Comparison of ENCODE assay signal across 20 mouse cellular contexts in the genomic region with DNA sequence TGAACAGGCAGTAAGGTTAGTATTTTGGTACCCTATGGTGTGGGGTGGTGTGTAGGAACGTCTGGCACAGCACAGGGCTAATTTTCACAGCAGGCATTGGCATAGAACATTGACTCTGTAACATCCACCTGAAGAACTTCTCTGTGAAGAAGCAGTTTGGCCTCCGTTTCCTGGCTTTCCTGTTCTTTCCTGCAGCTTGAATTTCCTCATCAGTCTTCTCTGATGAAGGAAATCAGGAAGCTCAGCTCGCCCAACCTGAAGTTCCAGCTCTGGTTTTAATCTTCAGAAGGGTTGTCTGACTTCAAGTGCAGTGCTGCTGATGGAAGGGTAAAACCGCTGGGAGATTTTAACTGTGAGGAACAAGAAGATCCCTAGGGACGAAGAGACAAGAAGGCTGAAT.
DNase-seq lines count a peak whose midpoint lies in the region; ATAC-seq lines count a peak whose summit lies in the region.
"Had no signal": no experiment of that assay in that cellular context is flagged by ENCODE, and none has a peak within 500 bp of the region (broad histone marks: within the 10 kb centered on the region; RNA-seq: fewer than 3 reads in every experiment).

No protein-coding gene starts in this region.

- 46% methylated on average over 5 of the region's 5 CpGs for WGBS in limb, embryonic 13.5 days

- 0 out of 2 replicates have a peak overlapping the region, but pooled peaks have one; percentile 11 for H3K4me2 ChIP-seq in limb, embryonic 13.5 days (replicated peaks)
- H3K4me2 ChIP-seq: embryonic facial prominence, embryonic 13.5 days; forebrain, embryonic 12.5 days had no signal

- no peak overlapping the region for H3K4me3 ChIP-seq in limb, embryonic 13.5 days
- H3K4me3 ChIP-seq: embryonic facial prominence, embryonic 13.5 days; forebrain, embryonic 10.5 days; forebrain, embryonic 12.5 days had no signal

- no peaks in the 10 kb centered on the region for H3K9me3 ChIP-seq in limb, embryonic 13.5 days
- H3K9me3 ChIP-seq: embryonic facial prominence, embryonic 13.5 days; forebrain, embryonic 10.5 days; forebrain, embryonic 12.5 days had no signal

- no peaks in the 10 kb centered on the region for H3K27me3 ChIP-seq in limb, embryonic 13.5 days
- H3K27me3 ChIP-seq: embryonic facial prominence, embryonic 13.5 days; forebrain, embryonic 12.5 days had no signal

- no peak overlapping the region for H3K27ac ChIP-seq in limb, embryonic 13.5 days
- H3K27ac ChIP-seq: embryonic facial prominence, embryonic 13.5 days; forebrain, embryonic 10.5 days; forebrain, embryonic 12.5 days had no signal

- no peaks in the 10 kb centered on the region for H3K36me3 ChIP-seq in limb, embryonic 13.5 days
- H3K36me3 ChIP-seq: embryonic facial prominence, embryonic 13.5 days; forebrain, embryonic 10.5 days; forebrain, embryonic 12.5 days had no signal

- no peak for ATAC-seq in limb, embryonic 13.5 days (ENCODE audit: low FRiP score, low read depth)
- no peak for ATAC-seq in granulocyte monocyte progenitor cell, adult 5-6 weeks (replicated peaks; ENCODE audit: poor library complexity, severe bottlenecking)
- ATAC-seq: forebrain, embryonic 14.5 days; forebrain, embryonic 16.5 days had no signal

- H3K9ac ChIP-seq in limb, embryonic 13.5 days = no peak overlapping the region
- H3K9ac ChIP-seq: embryonic facial prominence, embryonic 13.5 days; forebrain, embryonic 12.5 days had no signal

- H3K4me1 ChIP-seq in limb, embryonic 13.5 days = peaks cover 10% of the 10 kb centered on the region
- H3K4me1 ChIP-seq: forebrain, embryonic 12.5 days had no signal

- DNase-seq in heart, adult 11 months = peak; percentile 78
- no peak for DNase-seq in heart, adult 9 months (ENCODE audit: low spot score in 2 of 2)
- peak; percentile 74 for DNase-seq in fat pad, adult 2 months (ENCODE audit: extremely low read depth, low read depth, low spot score)
- DNase-seq in gonadal fat pad, adult 2 months (ENCODE audit: low read depth) = peak; percentile 89
- no peak for DNase-seq in layer of hippocampus, postnatal 25 days (ENCODE audit: extremely low spot score in 1 of 2, low spot score in 1 of 2)
- DNase-seq: adrenal gland, adult 2 months; adrenal gland, postnatal 10 days; adrenal gland, postnatal 36 days; cerebellum, adult 11-12 months; cerebellum, adult 2 months; cerebellum, adult 9-10 months; cerebellum, postnatal 10 days; cerebellum, postnatal 25 days had no signal

Comparison
In these comparisons a context has a peak if more than half of its experiments do, and no peak if none do; other contexts are left out.
1. DNase-seq: peak in heart, adult 11 months (single experiment), fat pad, adult 2 months (single experiment) and gonadal fat pad, adult 2 months (single experiment); none in heart, adult 9 months (0 of 2) and layer of hippocampus, postnatal 25 days (0 of 2).